Mouse (Mus musculus): ENCODE data around the gene Cntd1. TPM values are rescaled to one million over a fixed set of nuclear protein-coding genes. Genes with fewer than 3 reads are reported as not detected.

Gene Cntd1
- polyA plus RNA-seq (2015; fragmentation: Nextera tagmentation; extraction: Ambion mirVana): 1.4 and 1.5 TPM in 2 replicates

DNA sequence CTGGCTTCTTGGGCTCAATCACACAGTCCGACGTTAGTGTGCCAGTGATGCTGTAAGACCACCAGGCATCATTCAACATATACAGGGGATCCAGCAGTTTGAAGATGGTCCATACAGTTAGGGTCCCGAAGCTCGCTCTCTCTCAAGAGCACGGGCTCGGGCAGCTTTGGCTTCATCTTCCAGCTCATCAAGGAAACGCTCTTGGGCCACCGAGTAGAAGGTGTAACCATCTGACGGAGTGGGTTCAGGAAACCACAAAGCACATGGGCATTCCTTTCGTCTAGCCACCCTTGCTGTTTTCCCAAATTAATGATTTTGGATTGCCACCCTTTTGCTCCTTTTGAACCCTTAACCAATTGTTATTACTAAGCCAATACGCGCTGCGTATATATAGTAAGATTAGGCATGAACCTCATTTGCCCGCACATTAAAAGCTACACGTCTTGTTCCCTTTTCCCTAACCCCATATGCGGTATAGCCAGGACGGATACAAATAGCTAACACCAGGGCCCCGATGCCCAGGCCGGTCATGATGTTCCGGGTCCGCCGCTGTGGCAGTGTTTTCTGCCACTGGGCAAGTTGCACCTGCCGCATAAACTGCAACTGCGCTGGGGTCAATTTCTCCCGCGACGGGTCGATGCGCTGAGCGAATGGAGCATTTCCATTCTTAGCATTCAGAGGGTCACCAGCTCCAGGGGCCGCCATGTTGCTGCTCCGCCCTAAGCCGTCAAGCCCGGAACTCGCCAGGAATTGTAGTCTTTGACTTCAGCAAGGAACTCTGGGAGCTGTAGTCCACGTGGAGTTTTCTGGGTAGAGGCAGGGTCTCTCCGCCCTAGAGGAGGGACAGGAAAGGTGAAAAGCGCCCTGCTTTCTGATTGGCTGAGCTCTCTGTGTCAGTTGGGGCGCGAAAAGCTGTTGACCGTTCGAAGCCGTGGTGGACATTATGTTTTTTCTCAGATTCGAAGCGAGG, at the start of gene Cntd1, which contains the start of gene Coa3:
Gene Cntd1 (plus strand): TSS at position 790 of the 970 bp plus-strand sequence.
Gene Coa3 (minus strand): TSS at position 892 of the 970 bp plus-strand sequence.
- H3K27me3 ChIP-seq: no peaks in the 10 kb centered on the region
- WGBS: 10% methylated on average over 45 of the region's 45 CpGs
- H3K4me1 ChIP-seq: peaks cover 28% of the 10 kb centered on the region
- H3K36me3 ChIP-seq: no peaks in the 10 kb centered on the region
- ATAC-seq (replicated peaks): peak; percentile 98
- H3K9me3 ChIP-seq: no peaks in the 10 kb centered on the region
- peak within 1 kb of the TSS; percentile 92 for H3K4me3 ChIP-seq
- peak within 1 kb of the TSS; percentile 92 for H3K9ac ChIP-seq (replicated peaks)
- H3K27ac ChIP-seq (replicated peaks): peak within 1 kb of the TSS; percentile 69
- H3K4me2 ChIP-seq (replicated peaks): peak within 1 kb of the TSS; percentile 63

DNA sequence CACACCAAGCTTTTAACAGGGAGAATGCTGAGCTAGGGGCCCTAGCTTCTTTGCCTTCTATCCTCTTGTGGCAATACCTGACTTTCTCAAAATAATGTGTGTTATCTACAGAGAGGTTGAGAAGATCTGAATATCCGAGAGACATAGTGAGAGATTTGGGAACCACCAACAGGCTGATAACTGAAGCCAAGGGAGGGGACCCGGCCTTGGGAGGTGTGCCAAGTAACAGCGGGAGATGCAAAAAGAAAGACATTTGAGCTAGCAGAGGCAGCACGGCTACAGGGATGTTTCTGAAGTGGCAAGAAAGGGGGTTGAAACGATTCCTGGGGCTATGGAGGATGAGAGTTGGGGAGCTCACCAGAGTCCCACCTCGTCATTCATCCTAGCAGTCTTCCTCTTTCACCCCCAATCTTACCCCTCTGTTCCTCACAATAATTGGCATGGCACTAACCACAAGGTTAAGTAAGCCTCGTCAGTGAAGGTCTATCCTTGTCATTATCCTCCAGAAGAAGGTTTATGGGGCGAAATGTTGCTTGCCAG, 49.4 kb upstream of the Cntd1 start:
- Histone ChIP-seq H3K9ac (replicated peaks) (no peak overlapping the region), H3K27ac (replicated peaks) (no peak overlapping the region), H3K4me2 (replicated peaks) (no peak overlapping the region), H3K36me3 (no peaks in the 10 kb centered on the region), H3K4me3 (no peak overlapping the region), H3K4me1 (peaks cover 32% of the 10 kb centered on the region), H3K9me3 (no peaks in the 10 kb centered on the region), H3K27me3 (no peaks in the 10 kb centered on the region)
- no peak for ATAC-seq (replicated peaks)
- 25% methylated on average over 8 of the region's 8 CpGs for WGBS

DNA sequence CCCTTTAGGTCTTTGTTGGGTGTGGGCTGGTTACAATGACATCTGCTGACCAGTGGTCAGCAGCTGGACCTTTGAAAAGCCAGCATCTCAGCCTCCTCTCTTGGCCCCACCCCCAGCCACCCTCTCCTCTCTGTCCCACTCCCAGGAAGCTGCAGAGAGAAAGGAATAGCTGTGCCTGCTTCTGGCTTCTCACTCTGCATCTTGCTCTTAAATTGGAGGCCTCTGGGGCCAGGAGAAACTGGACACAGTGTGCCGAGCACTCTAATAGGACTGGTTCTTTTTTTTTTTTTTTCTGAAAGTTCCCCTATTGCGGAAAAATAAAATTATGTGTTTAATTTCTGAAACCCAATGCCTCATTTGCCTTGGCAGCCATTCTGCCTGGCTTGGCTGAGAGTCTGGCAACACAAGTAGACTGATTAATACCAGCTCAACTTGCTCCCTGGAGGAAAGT, 48.7 kb upstream of the Cntd1 start:
- WGBS: 25% methylated on average over 2 of the region's 2 CpGs
- H3K36me3 ChIP-seq: no peaks in the 10 kb centered on the region
- no peak for ATAC-seq (replicated peaks)
- H3K27ac ChIP-seq (replicated peaks): peak overlapping the region; percentile 34
- no peaks in the 10 kb centered on the region for H3K27me3 ChIP-seq
- H3K9me3 ChIP-seq: no peaks in the 10 kb centered on the region
- H3K4me2 ChIP-seq (replicated peaks): no peak overlapping the region
- peaks cover 31% of the 10 kb centered on the region for H3K4me1 ChIP-seq
- H3K9ac ChIP-seq (replicated peaks): no peak overlapping the region
- no peak overlapping the region for H3K4me3 ChIP-seq

DNA sequence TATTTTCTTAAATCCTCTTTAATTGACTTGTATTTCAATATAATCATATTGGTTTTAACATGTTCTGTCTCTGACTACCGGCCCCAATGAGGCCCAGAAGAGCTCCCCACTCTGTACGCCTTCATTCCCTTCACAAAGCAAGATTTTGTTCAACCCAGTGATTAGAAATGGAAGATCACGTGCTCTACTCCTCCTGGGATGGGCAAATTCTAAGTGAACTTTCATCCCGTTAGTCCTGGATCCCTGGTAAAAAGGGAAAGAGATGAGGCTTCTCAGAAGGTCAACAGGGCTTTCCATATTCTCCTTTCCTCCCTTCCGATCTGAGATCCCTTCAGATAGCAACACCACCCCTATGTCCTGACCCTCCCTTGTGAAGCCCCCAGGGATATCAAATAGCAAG, 48.3 kb upstream of the Cntd1 start:
- WGBS: 18% methylated on average over 5 of the region's 5 CpGs
- no peak overlapping the region for H3K9ac ChIP-seq (replicated peaks)
- H3K4me1 ChIP-seq: peaks cover 27% of the 10 kb centered on the region
- no peaks in the 10 kb centered on the region for H3K27me3 ChIP-seq
- H3K9me3 ChIP-seq: no peaks in the 10 kb centered on the region
- no peak overlapping the region for H3K4me2 ChIP-seq (replicated peaks)
- H3K27ac ChIP-seq (replicated peaks): peak overlapping the region; percentile 34
- H3K4me3 ChIP-seq: no peak overlapping the region
- H3K36me3 ChIP-seq: no peaks in the 10 kb centered on the region
- ATAC-seq (replicated peaks): no peak

DNA sequence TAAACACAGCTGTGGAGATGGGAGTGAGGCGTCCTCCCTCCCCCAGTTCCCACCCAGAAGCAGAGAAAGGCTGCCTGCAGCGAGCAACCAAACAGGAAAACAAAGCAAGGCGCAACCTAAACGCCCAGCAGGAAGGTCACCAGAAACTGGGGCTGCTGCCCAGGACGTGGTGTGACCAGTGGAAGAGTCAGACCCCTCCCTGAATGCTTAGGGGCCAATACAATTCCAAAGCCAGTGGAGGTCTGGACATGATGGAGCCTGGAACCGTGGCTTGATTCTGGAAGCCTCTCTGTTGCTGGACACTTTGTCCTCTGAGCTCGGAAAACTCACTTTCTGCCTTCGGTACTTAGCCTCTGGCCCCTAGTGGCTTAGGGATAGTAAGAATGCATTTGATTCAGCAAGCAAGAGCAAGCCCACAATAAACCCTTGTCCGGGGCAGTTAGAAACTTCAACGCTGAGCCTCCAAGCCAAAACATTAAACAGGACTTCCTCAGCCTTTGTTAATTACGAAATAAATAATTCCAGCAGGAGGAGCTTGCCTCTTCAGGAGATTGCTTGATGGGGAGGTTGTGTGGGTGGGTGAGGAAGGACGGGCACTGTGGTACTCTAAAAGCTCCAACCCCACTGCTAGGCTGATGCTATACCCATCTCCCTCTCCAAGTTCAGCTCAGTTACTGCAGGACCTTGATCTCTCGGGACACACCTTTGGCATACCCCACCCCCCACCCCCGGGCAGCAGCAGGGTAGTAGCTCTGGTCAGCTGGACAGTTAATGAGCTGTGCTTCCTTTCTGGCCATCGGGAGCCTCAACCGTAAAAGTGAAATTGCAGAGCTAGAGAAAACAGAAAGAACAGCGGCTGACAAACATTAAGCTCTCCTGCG, 47.6 kb upstream of the Cntd1 start:
- H3K4me3 ChIP-seq: no peak overlapping the region
- H3K36me3 ChIP-seq: no peaks in the 10 kb centered on the region
- H3K9me3 ChIP-seq: no peaks in the 10 kb centered on the region
- H3K27me3 ChIP-seq: no peaks in the 10 kb centered on the region
- 17% methylated on average over 18 of the region's 18 CpGs for WGBS
- peaks cover 24% of the 10 kb centered on the region for H3K4me1 ChIP-seq
- peak overlapping the region; percentile 34 for H3K27ac ChIP-seq (replicated peaks)
- no peak overlapping the region for H3K4me2 ChIP-seq (replicated peaks)
- no peak for ATAC-seq (replicated peaks)
- H3K9ac ChIP-seq (replicated peaks): no peak overlapping the region

DNA sequence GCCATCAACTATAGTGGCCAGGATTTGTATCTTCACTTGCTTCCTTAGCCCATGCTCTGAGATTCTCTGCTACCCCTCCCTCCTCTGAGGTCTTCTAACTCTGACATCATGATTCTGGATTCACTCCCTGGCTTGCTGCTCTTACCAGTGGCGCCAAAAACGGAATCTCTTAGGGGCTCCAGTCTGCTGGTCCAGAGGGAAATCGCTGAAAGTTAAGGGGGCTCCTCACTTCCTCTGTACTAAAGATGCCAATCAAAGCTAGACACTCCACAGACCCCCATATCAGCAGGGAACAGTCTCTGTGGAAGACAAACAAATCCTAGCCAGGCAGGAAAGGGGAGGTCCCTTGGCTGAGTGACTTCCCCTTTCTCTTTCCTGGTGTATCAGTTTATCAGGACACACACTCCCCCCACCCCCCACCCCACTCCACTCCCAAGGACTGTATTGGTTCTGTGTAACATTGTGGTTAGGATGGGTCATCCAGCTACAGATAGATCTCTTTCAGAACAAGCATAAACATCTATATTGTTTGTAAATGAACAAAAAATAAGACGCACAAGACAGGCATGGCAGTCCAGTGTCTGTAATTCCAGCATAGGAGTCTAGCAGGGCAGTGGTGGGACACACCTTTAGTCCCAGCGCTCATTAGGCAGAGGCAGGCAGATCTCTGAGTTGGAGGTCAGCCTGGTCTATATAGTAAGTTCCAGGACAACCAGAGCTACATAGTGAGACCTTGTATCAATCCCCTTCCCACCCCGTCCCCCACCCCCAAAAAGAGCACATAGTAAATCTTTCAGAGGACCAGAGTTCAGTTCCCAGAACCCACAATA, 46.6 kb upstream of the Cntd1 start:
- 0 out of 2 replicates have a peak overlapping the region, but pooled peaks have one; percentile 34 for H3K27ac ChIP-seq (replicated peaks)

DNA sequence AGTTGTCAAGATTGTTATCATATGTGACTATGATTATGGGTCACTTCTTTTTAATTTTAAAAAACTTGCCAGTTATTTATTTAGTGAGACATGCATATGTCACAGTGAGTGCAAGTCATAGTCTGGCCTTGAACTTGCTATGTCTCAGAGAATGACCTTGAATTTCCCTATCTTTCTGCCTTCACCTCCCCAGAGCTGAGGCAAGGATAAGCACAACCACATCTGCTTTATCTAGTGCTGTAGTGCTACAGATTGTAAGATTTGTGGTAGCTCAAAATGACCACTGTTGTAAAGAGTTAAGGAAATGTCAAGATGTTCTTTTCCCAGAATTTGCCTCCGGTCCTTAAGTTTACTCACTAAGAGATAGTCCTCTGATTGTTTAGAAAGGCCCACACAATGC, 45.6 kb upstream of the Cntd1 start:
- no peak overlapping the region for H3K4me3 ChIP-seq
- no peaks in the 10 kb centered on the region for H3K9me3 ChIP-seq
- H3K36me3 ChIP-seq: no peaks in the 10 kb centered on the region
- no peak for ATAC-seq (replicated peaks)
- H3K9ac ChIP-seq (replicated peaks): no peak overlapping the region
- H3K4me2 ChIP-seq (replicated peaks): no peak overlapping the region
- H3K27me3 ChIP-seq: no peaks in the 10 kb centered on the region
- peaks cover 21% of the 10 kb centered on the region for H3K4me1 ChIP-seq
- WGBS: 93% methylated on average over 1 of the region's 1 CpGs
- H3K27ac ChIP-seq (replicated peaks): no peak overlapping the region

More for the DNA sequence above, 46.6 kb upstream of the Cntd1 start:
- no peak for ATAC-seq (replicated peaks)
- 66% methylated on average over 6 of the region's 6 CpGs for WGBS
- Histone ChIP-seq H3K4me2 (replicated peaks) (no peak overlapping the region), H3K4me3 (no peak overlapping the region), H3K9me3 (no peaks in the 10 kb centered on the region), H3K27me3 (no peaks in the 10 kb centered on the region), H3K4me1 (peaks cover 21% of the 10 kb centered on the region), H3K9ac (replicated peaks) (no peak overlapping the region), H3K36me3 (no peaks in the 10 kb centered on the region)

DNA sequence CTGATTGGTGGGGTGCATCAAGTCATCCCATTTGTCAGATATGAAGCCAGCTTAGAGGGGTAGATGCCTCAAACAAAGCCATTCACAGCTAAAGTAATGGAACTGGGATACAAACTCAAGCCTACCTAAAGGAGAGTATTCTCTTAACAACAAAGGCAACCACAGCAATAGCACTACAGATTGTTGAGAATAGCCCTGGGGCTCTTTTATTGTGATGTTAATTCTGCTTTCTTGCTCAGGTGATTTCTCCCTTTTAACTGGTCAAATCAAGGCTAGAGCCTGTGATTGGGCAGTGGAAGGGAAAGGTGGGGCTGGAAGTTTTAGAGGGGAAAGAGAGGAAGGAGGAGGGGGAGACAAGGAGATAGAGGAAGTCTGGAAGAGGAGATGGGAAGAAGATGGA, 44.7 kb upstream of the Cntd1 start:
- Histone ChIP-seq H3K27ac (replicated peaks) (no peak overlapping the region), H3K4me3 (no peak overlapping the region), H3K27me3 (no peaks in the 10 kb centered on the region), H3K4me1 (peaks cover 19% of the 10 kb centered on the region), H3K4me2 (replicated peaks) (no peak overlapping the region), H3K36me3 (no peaks in the 10 kb centered on the region), H3K9ac (replicated peaks) (no peak overlapping the region), H3K9me3 (no peaks in the 10 kb centered on the region)
- no peak for ATAC-seq (replicated peaks)

DNA sequence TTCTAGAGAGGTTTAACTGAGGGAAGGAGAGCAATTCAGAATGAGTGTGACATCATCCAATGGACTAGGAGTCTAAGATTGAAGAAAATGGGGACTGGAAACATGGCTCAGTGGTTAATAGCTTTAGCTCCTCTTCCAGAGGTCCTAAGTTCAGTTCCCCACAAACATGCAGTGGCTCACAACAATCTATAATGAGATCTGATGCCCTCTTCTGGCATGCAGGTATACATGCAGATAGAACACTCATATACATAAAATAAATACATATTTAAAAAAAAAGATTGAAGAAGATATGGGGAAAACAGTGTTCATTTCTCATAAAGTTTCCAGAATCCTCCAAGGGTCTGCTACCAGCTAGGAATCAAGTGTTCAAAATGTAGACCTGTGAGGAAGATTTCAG, 43.4 kb upstream of the Cntd1 start:
- H3K36me3 ChIP-seq: no peaks in the 10 kb centered on the region
- no peak for ATAC-seq (replicated peaks)
- no peak overlapping the region for H3K4me3 ChIP-seq
- no peak overlapping the region for H3K9ac ChIP-seq (replicated peaks)
- H3K27ac ChIP-seq (replicated peaks): no peak overlapping the region
- no peak overlapping the region for H3K4me2 ChIP-seq (replicated peaks)
- H3K9me3 ChIP-seq: no peaks in the 10 kb centered on the region
- no peaks in the 10 kb centered on the region for H3K27me3 ChIP-seq
- H3K4me1 ChIP-seq: peaks cover 8% of the 10 kb centered on the region

DNA sequence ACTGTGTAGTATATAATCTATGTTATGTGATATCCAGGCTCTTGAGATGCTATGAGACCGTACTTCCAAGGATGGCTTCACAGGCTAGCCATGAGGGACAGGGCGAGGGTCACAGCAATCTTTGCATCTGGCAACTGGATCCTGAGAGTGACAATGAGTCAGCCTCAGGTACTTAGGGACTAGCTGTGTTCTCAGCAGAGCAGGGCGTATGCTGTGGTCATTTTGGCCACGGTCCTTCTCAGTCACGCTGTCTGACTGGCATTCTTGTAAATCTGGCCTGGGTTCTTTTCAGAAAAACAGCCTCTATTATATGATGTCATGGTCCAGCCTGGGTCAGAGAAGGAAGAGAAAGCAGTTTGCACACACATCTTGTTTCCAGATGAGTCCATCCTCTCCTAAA, 42.0 kb upstream of the Cntd1 start:
- ATAC-seq (replicated peaks): no peak
- Histone ChIP-seq H3K4me1 (no peaks in the 10 kb centered on the region), H3K9ac (replicated peaks) (no peak overlapping the region), H3K4me3 (no peak overlapping the region), H3K27me3 (no peaks in the 10 kb centered on the region), H3K9me3 (no peaks in the 10 kb centered on the region), H3K4me2 (replicated peaks) (no peak overlapping the region), H3K27ac (replicated peaks) (no peak overlapping the region), H3K36me3 (no peaks in the 10 kb centered on the region)
- 95% methylated on average over 5 of the region's 5 CpGs for WGBS

DNA sequence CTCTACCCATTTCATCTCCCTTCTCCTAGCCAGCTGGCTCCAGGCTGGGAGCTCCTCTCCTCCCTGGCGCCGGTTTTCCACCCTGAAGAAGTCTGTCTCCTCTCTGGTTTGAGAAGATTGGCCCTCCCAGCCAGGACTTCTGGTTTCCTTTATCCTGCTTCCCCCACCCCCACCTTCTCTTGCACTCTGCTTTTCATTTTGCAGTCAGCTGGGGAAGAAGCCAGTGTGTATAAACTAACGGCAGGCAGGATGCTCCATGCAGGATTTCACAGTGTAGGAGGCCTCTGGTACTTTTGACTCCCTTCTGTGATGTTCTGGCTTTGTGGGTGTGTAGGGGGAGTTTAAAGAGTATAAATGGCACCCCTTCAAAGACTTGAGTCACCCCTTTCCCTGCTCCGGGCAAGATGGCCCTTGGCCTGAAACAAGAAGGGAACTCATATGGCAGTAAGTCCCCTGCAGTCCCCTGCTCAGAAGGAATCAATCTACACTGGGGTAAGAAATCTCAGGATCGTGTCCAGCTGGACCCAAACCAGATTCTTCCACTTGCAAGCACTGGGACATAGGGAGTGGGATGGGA, 40.7 kb upstream of the Cntd1 start:
- Histone ChIP-seq H3K9ac (replicated peaks) (no peak overlapping the region), H3K4me2 (replicated peaks) (no peak overlapping the region), H3K9me3 (no peaks in the 10 kb centered on the region), H3K36me3 (no peaks in the 10 kb centered on the region), H3K4me1 (no peaks in the 10 kb centered on the region), H3K27me3 (no peaks in the 10 kb centered on the region), H3K27ac (replicated peaks) (no peak overlapping the region), H3K4me3 (no peak overlapping the region)
- no peak for ATAC-seq (replicated peaks)
- WGBS: 45% methylated on average over 5 of the region's 5 CpGs
